Mouse (Mus musculus): ENCODE results near the gene G3bp2.

GRCm38 (mm10) chr5:92094062-92094415 is 10.5 kb upstream of the G3bp2 start:
- no peak for TF ChIP-seq POLR2A (IDR thresholded peaks at IDR 0.05; ENCODE audit: borderline replicate concordance, insufficient read depth, low read length)
- no peak for TF ChIP-seq CTCF (IDR thresholded peaks at IDR 0.05; ENCODE audit: borderline replicate concordance, insufficient read depth, low read depth, low read length)
